Mouse (Mus musculus) c-Kit-positive CD71-negative TER-119-negative erythroid progenitor cells, embryonic 14.5 days (primary cell): ENCODE data around the gene Ccdc106.
A peak's percentile ranks its signal among the peaks of the same experiment; 100 is the strongest.
"Not testable (repeated sequence)": the region's sequence is repeated elsewhere in the genome, so short reads cannot be mapped to it uniquely, and the experiment has no call there.

Experiments used
- DNase-seq: peaks from one replicate; pipeline ENCODE4 v3.0.0-alpha.2; 2013; ENCODE audit warnings: low read depth

The Ccdc106 gene

GRCm38 (mm10) chr7:5015118-5016001, 5.0 kb upstream of the Ccdc106 start, which contains the start of gene Gm44973:
Gm44973 (plus strand) TSS chr7:5015496.
- DNase-seq, result peak; percentile 80

- no peak for DNase-seq
Measured at GRCm38 (mm10) chr7:5016057-5016456, 4.3 kb upstream of the Ccdc106 start.

- DNase-seq, result no peak
Measured at GRCm38 (mm10) chr7:5016920-5017319, 3.4 kb upstream of the Ccdc106 start.

DNA sequence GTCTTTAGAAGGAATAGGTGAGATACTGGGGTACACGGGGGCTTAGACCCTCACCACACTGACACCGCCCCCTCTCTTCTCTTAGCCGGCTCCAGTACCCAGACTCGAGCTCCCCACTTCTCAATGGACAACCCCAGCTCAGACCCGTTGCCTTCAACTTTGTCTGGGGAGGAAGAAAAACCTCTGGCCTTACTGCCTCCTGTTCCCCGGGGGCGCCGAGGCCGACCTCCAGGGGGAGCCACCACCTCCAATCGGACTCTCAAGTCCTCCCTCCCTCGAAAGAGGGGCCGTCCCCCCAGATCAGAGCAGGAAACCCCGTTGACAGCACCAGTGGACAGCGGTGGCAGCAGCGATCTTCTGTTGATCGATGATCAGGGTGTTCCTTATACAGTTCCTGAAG, 3.0 kb upstream of the Ccdc106 start:
- no peak for DNase-seq

DNA sequence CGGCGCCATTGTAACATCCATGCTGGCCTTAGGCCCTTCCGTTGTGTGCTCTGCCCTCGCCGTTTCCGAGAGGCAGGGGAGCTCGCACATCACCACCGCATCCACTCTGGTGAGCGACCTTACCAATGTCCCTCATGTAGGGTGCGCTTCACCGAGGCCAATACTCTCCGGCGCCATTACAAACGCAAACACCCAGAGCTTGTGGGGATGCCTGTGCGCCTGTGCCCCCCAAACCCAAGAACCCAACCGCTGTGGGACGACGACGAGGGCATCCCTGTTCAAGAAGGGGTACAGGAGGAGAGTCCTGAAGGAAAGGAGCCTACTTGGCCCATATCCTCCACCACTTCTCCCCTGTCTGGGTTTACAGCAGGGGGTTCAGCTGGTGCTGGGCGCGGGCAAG, 2.4 kb upstream of the Ccdc106 start:
- no peak for DNase-seq

DNA sequence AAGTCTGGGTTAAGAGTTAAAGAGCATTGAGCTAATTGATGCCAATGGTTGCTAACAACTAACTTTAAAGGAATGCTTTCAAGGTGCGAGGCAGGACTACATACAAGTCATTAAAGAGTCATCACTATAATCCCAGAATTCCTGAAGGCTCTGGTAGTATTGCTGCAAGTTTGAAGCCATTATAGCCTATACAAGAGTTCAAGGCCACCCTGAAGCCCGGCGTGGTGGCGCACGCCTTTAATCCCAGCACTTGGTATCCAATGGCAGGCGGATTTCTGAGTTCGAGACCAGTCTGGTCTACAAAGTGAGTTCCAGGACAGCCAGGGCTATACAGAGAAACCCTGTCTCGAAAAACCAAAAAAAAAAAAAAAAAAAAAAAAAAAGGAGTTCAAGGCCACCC, 777 bp upstream of the Ccdc106 start:
- DNase-seq, result not testable (repeated sequence)

DNA sequence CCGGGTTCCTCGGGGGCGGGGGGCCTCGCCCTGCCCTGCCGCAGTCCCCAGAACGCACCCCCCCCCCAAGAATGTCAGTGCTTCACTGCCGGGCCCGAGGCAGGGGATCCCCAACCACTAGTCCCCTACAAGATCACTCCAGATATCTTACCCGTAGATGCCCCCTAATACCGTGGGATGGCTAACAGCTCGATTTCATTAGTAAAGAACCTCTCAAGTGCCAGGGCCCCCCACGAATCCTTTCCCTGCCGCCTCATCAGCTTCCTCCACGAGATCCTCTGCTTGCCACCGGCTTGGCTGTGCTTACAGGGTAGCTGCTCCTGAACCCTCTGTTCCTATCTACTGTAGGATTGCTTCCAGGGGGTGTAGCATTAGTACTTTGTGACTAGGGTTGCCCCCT, 332 bp downstream of the Ccdc106 start:
- no peak for DNase-seq

DNA sequence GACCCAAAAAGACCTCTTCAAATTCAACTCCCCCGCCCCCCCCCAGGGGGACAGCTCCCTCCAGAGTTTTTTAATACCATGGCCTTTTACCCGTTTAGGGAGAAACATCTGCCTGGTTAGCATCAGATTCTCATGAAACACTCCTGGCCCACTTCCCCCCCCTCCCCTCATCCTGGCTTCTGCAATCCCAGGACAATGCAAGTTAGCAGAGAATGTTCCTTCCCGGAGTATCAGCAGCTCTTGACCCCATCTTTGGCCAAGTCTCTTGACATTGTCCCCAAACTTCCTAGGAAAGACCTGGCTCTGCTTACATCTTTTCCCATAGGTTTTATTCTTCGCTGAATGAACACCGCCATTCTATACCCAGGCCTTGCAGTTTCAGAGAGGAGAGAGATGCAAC, 844 bp downstream of the Ccdc106 start:
- no peak for DNase-seq

- DNase-seq, result no peak
Measured at GRCm38 (mm10) chr7:5029543-5029942, 9.2 kb downstream of the Ccdc106 start.

- DNase-seq, result no peak
Measured at GRCm38 (mm10) chr7:5029946-5030345, 9.6 kb downstream of the Ccdc106 start.

DNA sequence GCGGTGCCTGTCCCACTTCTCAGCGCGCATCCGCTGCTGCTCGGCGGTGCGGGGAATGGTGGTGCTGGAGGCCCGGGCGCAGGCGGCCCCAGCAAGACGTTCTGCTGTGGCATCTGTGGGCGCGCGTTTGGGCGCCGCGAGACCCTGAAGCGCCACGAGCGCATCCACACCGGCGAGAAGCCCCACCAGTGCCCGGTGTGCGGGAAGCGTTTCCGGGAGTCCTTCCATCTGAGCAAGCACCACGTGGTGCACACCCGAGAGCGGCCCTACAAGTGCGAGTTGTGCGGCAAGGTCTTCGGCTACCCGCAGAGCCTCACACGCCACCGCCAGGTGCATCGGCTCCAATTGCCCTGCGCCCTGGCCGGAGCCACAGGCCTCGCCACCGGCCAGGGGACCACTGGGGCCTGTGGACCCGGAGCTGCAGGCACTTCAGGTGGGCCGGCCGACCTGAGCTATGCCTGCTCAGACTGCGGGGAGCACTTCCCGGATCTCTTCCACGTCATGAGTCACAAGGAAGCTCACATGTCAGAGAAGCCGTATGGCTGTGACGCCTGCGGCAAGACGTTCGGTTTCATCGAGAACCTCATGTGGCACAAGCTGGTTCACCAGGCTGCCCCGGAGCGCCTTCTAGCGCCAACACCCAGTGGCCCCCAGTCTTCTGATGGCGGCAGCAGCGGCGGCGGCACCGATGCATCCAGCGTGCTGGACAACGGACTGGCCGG, 10.4 kb downstream of the Ccdc106 start:
- DNase-seq, result no peak

DNA sequence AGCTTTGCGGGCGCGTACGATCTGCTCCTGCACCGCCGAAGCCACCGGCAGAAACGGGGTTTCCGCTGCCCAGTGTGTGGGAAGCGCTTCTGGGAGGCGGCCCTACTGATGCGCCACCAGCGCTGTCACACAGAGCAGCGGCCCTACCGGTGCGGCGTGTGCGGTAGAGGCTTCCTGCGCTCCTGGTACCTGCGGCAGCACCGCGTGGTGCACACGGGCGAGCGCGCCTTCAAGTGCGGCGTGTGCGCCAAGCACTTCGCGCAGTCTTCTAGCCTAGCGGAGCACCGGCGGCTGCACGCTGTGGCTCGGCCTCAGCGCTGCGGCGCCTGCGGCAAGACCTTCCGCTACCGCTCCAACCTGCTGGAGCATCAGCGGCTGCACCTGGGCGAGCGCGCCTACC, 11.1 kb downstream of the Ccdc106 start:
- DNase-seq, result no peak

- DNase-seq, result no peak
Measured at GRCm38 (mm10) chr7:5033818-5034217, 13.5 kb downstream of the Ccdc106 start, which contains the start of gene 4632433K11Rik. 4632433K11Rik (plus strand) TSS chr7:5034118.

- DNase-seq, result no peak
Measured at GRCm38 (mm10) chr7:5035628-5036027, 15.3 kb downstream of the Ccdc106 start.

DNA sequence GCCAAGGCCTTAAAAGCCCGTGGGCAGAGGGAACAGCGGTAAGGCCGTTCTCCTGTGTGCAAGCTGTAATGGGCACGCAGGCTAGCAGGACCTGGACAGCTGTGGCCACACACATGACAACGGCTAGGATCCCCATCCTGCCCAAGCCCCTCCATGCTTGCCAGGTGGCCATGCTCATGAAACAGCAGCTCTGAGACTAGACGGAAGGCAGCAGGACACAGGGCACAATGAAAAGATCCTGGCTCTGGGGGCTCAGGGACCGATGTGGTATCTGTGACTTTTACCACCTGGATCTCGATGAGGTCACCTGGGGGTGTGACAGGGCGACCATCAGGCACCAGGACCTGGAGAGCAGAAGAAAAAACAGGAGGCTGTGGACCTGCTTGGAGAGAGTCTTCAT, 15.8 kb downstream of the Ccdc106 start:
- no peak for DNase-seq

DNA sequence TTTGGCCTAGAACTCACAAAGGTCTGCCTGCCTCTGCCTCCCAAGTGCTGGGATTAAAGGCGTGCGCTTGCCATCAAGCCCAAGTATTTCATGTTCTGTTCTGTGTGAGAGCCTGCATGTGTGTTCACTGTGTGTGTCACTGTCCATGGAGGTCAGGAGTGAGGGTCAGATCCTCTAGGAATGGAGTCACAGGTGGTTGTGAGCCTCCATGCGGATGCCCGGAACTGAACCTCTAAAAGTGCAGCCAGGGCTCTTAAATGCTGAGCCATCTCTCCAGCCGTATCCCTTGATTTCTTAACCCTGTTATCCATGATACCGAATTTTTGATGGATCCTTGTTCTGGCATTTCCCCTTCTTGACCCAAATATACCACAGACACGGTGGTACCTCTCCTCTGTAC, 16.7 kb downstream of the Ccdc106 start:
- DNase-seq, result no peak

- DNase-seq, result no peak
Measured at GRCm38 (mm10) chr7:5037467-5037866, 17.1 kb downstream of the Ccdc106 start.

DNA sequence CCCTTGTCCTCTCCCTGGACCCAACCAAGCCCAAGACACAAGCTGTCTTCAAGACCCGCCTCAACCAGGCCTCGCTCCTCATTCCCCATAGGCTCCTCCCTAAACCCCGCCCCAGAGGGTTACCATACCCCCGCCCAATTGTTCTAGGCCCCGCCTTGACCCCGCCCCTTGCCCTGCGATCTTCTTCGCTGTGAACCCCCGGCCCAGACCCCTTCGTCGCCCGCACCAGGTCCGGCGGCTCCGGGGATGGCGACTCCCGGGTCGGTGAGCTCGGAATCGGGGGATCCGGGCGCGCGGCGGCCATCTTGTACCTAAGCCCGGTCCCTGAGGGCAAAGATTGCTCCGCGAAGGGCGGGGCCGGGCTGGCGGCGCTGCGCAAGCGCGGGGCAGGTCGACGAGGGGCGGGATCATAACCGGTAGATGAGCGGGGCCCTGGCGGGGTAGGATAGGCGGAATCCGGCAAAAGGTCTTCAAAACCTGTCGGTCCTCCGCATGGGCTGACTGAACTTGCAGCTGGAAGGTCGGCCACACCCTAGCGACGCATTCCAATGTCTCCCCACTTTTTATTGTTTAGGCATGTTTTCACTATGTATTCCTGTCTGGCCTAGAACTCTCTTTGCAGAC, 17.9 kb downstream of the Ccdc106 start, which contains the start of gene Zfp784:
TSS of gene Zfp784 (minus strand) at position 338 of the 624 bp plus-strand sequence.
- peak; percentile 80 for DNase-seq

GRCm38 (mm10) chr7:5038940-5039339, 18.6 kb downstream of the Ccdc106 start:
- no peak for DNase-seq

DNA sequence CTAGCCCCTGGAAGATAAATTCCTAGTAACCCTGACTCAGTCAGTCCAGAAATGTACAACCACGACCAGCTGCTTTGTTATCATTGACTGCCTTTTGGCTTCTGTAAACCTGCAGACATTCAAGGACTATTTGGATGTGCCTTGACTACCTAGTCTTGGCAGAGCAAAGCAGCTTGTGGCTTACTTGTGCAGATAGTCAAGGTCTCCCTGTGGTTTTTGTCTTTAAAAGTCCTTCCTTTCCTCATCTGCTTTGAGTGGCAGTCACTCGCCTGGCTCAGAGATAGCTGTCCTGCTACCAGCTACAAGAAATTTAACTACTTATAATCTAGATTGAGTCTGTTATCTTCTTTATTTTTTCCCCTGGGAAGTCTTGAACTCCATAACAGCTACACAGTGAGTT, 24.6 kb downstream of the Ccdc106 start:
- no peak for DNase-seq

DNA sequence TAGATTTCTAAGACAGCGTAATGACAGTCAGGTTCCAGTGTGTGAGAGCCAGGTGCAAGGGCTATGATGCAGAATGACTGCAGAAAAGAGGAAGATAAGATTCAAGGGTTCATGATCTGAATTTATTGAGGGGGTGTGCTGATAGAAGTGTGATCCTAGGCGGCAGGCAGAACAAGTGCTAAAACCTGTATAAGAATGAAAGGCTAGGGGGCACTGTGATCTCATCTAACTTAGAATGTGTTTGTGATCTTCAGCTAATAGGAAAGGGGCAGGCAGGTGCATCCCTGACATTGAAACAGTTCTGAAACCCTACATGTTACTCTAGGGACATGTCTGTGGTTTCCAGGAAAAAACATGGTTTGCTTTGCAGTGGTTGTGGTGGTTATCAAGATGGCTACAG, 25.8 kb downstream of the Ccdc106 start:
- no peak for DNase-seq

DNA sequence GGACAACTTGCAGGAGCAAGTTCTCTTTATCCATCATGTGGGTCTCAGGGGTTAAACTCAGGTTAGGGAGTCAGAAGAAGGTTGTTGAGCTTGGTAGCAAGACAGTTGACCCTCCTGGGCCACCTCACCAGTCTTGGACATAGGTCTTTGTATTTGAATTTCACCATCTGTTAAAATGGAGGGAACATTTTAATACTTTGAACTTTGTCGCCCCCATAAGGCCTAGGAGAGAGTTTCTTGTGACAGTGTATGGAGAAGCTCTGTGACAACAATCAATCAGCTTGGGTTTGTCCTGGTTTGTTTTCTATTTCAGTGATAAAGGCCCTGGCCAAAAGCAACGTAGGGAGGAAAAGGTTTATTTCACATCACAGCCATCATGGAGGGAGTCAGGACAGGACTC, 27.0 kb downstream of the Ccdc106 start:
- no peak for DNase-seq
